Mouse (Mus musculus): Measurements from ENCODE around the gene Vrk2. TPM values are rescaled to one million over a fixed set of nuclear protein-coding genes. Genes with fewer than 3 reads are reported as not detected.

Gene Vrk2
- polyA plus RNA-seq, 1 experiment = 2.1 TPM

- WGBS = 75% methylated on average over 17 of the region's 17 CpGs
- no peak for DNase-seq (ENCODE audit: low read depth, low spot score)
Observed at GRCm38 (mm10) chr11:26585409-26586366, 8.1 kb downstream of the Vrk2 start.

DNA sequence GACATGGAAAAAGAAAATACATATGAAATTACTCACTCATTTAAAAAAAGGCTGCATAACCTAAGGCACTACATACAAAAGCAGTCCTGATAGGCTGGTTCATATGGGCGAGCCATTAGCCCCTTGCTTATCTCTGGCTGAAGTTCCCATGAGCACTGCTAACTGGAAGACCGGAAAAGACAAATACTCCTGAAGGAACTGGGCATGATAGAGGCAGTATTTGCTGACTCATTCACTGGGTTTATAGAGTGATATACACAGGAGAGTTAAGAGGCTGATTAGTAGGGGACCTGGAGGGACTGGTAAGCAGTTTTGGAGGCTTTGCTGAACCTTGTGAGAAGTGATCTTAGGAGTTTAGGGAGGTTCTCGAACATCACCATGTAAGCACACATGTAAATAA lies 42.2 kb downstream of the Vrk2 start:
- WGBS = 86% methylated on average over 3 of the region's 3 CpGs
- DNase-seq (ENCODE audit: low read depth, low spot score) = no peak

GRCm38 (mm10) chr11:26537816-26538215 lies 56.0 kb downstream of the Vrk2 start:
- no peak for DNase-seq (ENCODE audit: low read depth, low spot score)
- WGBS = 95% methylated on average over 5 of the region's 5 CpGs

DNA sequence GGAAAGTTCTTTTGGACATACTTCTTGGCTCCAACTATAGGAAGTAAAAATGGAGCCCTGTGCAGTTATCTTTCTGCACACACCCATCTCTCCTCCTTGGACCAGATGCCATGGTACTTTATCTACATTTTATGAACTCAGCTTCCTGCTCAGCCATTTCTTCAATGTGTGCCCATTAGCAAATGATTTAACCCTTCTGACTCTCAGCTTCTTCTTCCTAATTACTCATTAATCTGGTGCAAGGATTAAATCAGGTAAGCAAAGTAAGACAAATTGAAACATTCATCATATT lies 60.0 kb downstream of the Vrk2 start:
- no peak for DNase-seq (ENCODE audit: low read depth, low spot score)

DNA sequence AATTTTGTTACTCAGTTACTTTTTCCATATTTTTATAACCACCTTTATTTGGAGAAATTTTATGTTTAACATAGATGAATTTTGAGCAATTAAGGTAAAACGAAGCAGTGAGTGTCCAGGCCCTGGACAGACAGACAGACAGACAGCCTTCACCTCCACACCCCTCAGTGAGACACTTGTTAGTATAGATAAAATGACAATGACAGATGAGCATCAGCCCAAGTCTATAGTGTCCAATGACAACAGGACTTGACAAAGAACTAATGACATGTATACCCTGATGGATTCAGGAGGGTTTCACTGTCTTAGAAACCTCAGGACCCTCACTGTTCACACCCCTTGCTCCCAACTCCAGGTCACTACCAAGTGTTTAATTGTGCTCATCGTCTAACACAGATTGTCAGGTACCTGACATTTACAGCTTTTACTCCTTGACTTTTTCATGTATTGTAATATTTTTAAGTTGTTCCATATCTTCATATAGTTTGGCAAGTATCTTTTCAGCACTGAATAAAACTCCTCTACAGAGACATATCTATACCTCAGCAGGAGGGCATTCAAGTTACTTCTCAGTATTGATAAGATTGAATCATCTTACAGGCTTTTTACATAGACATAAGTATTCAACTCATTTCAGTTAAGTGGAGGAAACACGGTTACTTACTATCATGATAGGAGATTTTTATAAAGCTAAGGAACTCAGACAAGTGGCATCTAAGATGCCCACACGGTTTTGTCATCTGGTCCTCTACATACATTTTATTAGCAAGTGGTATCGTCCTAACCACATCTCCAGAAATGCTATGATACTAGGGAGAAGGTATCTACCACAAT lies 60.6 kb downstream of the Vrk2 start:
- no peak for DNase-seq (ENCODE audit: low read depth, low spot score)
- WGBS = 90% methylated on average over 5 of the region's 5 CpGs

DNA sequence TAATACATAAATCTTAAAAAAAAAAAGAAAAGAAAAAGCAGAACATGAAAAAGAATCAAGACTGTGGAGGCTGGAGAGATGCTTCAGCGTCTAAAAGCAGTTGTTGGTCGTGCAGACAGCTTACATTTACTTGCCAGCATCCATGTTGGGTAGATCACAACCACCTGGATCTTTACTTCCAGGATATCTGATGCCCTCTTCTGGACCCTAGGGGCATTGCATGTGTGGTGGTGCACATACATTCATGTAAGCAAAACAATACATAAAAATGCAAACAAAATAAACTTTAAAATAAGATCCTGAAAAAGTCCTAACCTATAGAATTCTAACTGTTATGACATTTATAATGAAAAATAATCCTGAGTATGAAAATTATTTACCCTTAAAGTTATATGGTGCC lies 66.9 kb downstream of the Vrk2 start:
- no peak for DNase-seq (ENCODE audit: low read depth, low spot score)
- 91% methylated on average over 2 of the region's 2 CpGs for WGBS

DNA sequence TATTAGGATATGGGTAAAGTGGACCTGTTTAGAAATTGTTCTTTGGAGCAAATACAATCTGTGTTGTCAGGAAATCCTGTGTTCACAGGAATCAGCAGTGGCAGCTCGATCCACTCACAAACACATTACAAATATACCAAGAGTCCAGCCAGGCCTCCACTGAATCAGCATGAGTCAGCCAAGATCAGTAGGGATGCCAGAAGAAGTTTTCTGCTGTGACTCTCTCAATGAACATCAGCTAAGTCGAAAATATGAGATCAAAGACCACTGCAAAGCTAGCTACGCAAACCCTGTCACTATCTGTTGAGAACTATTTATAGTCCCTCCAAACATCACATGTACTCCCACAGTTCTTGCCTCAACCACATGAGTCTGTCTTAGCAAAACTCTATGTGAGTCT lies 74.8 kb downstream of the Vrk2 start:
- 84% methylated on average over 3 of the region's 3 CpGs for WGBS
- no peak for DNase-seq (ENCODE audit: low read depth, low spot score)

GRCm38 (mm10) chr11:26516086-26516485 lies 77.7 kb downstream of the Vrk2 start:
- DNase-seq (ENCODE audit: low read depth, low spot score) = no peak

DNA sequence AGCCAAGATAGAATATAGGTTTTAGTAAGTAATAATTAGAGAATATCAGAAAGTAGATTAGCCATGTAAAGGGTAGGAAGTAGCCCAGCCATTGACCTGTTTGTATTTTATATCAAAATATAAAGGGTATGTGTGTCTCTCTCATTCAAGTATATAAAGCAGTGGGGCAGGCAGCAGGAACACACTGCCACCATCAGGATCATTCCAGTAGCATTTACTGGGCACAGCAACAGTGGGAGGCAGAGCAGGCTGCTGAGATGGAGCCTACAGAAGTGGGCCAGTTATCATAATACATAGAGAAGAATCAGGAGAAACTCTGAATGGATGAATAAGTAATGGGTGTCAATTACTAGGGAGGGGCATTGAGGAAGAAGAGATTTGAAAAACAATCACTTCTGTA lies 80.1 kb downstream of the Vrk2 start:
- DNase-seq (ENCODE audit: low read depth, low spot score) = no peak

More at GRCm38 (mm10) chr11:26516086-26516485, 77.7 kb downstream of the Vrk2 start:
- WGBS = 71% methylated on average over 2 of the region's 2 CpGs

- WGBS = 88% methylated on average over 5 of the region's 5 CpGs
Observed at GRCm38 (mm10) chr11:26495951-26496350, 97.8 kb downstream of the Vrk2 start.

GRCm38 (mm10) chr11:26489761-26490466 lies 103.9 kb downstream of the Vrk2 start:
- WGBS = 31% methylated on average over 12 of the region's 12 CpGs

More at GRCm38 (mm10) chr11:26495951-26496350, 97.8 kb downstream of the Vrk2 start:
- DNase-seq (ENCODE audit: low read depth, low spot score) = no peak

GRCm38 (mm10) chr11:26481691-26482242 lies 112.0 kb downstream of the Vrk2 start:
- 67% methylated on average over 3 of the region's 3 CpGs for WGBS

More at GRCm38 (mm10) chr11:26489761-26490466, 103.9 kb downstream of the Vrk2 start:
- DNase-seq (ENCODE audit: low read depth, low spot score) = no peak

DNA sequence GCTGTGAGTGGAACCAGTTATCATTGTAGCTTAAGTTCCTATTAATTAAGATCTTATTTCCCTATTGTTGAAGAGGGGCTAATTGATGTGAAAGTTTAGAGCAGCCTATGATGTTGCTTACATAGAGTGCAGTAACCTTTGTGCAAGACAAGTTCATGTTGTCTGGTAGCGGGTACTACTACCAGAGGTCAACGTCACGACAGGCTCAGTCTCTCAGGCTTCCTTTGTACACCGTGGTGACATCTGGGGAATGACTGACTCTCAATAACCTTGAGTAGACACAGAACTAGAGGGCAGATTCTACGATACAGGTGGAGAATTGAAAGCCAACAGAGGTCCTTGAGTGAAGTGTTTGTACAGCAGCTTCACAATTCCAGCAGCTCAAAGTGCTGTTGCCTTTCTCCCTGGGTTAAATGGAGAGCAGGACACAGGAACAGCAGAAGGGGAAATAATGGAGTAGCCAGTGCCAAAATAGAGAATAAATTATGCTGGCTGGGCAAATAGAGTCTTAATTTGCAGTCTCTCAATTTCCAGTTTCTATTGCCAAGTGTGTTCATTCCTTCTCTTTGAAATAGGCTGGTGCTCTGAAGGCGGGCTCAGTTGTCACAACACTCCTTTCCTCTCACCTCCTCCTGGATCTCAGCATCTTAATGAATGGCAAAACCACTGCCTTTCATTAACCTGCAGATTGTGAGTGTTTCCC lies 116.6 kb downstream of the Vrk2 start:
- WGBS = 91% methylated on average over 6 of the region's 6 CpGs
- no peak for DNase-seq (ENCODE audit: low read depth, low spot score)

More at GRCm38 (mm10) chr11:26481691-26482242, 112.0 kb downstream of the Vrk2 start:
- DNase-seq (ENCODE audit: low read depth, low spot score) = no peak

DNA sequence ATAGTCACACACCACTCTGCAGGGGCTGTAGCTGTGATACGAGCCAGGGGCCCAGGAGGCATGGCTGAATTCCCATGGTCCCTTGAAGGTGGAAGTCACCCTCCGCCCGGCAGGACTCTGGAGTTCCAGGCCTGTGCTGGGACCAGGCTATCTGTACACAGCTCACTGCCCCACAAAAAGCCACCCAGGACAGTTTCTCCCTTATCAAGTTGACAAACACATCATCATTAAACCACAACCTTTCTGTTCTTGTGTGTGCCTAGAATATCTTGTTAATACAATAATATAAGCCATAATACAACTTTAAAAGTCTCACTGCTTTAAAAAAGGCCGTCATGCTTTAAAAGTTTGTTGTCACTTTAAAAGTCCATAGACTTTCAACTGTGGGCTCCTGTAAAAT lies 139.7 kb downstream of the Vrk2 start:
- WGBS = 86% methylated on average over 4 of the region's 4 CpGs
- no peak for DNase-seq (ENCODE audit: low read depth, low spot score)

GRCm38 (mm10) chr11:26452693-26453092 lies 141.1 kb downstream of the Vrk2 start:
- no peak for DNase-seq (ENCODE audit: low read depth, low spot score)
- WGBS = 83% methylated on average over 4 of the region's 4 CpGs

- 93% methylated on average over 2 of the region's 2 CpGs for WGBS
Observed at GRCm38 (mm10) chr11:26451228-26451627, 142.6 kb downstream of the Vrk2 start.

GRCm38 (mm10) chr11:26450636-26451035 lies 143.2 kb downstream of the Vrk2 start:
- no peak for DNase-seq (ENCODE audit: low read depth, low spot score)
- 97% methylated on average over 1 of the region's 1 CpGs for WGBS

More at GRCm38 (mm10) chr11:26451228-26451627, 142.6 kb downstream of the Vrk2 start:
- no peak for DNase-seq (ENCODE audit: low read depth, low spot score)

- DNase-seq (ENCODE audit: low read depth, low spot score) = no peak
- 42% methylated on average over 3 of the region's 3 CpGs for WGBS
Observed at GRCm38 (mm10) chr11:26449789-26450188, 144.0 kb downstream of the Vrk2 start.

GRCm38 (mm10) chr11:26444374-26444773 lies 149.4 kb downstream of the Vrk2 start:
- no peak for DNase-seq (ENCODE audit: low read depth, low spot score)

All from large intestine, adult 2 months (tissue).